In genomic region chr9:14028056-14028455, GRCm38 (mm10) we compare ENCODE assay signal across 19 mouse cellular contexts.
DNase-seq lines count a peak whose midpoint lies in the region; ATAC-seq and TF ChIP-seq lines count a peak whose summit lies in the region.
"Had no signal": no experiment of that assay in that cellular context is flagged by ENCODE, and none has a peak within 500 bp of the region (broad histone marks: within the 10 kb centered on the region; RNA-seq: fewer than 3 reads in every experiment).

No protein-coding gene starts in this region.

- peak; percentile 46 for DNase-seq in intestine, embryonic 14.5 days (ENCODE audit: low spot score)
- DNase-seq in liver, postnatal 0 days = peak; percentile 2
- DNase-seq in lung, postnatal 10 days = peak; percentile 71
- DNase-seq in right cerebral cortex, adult 18-20 months = no peak
- DNase-seq in right cerebral cortex, adult 2 months (ENCODE audit: low spot score in 2 of 2) = no peak
- DNase-seq: adrenal gland, postnatal 36 days; cerebellum, adult 18-20 months; cerebellum, postnatal 25 days; embryo, embryonic 11 days; forebrain, postnatal 0 days; right cerebral cortex, postnatal 14 days; thymus, postnatal 4 days had no signal

- 0 out of 2 replicates have a peak, but pooled peaks cover 5% of the 10 kb centered on the region for H3K4me1 ChIP-seq in intestine, embryonic 14.5 days (replicated peaks; ENCODE audit: control insufficient read depth, insufficient read depth, low read length)
- H3K4me1 ChIP-seq in intestine, embryonic 15.5 days (replicated peaks) = no peaks in the 10 kb centered on the region; the same call in 1 of the 2 replicates
- no peaks in the 10 kb centered on the region for H3K4me1 ChIP-seq in liver, postnatal 0 days (ENCODE audit: insufficient read depth)
- no peaks in the 10 kb centered on the region for H3K4me1 ChIP-seq in liver, embryonic 12.5 days
- H3K4me1 ChIP-seq: heart, embryonic 15.5 days had no signal

- no peak overlapping the region for H3K9ac ChIP-seq in intestine, embryonic 14.5 days (ENCODE audit: low read length)
- no peak overlapping the region for H3K9ac ChIP-seq in intestine, embryonic 15.5 days
- H3K9ac ChIP-seq in liver, postnatal 0 days (replicated peaks) = no peak overlapping the region
- no peak overlapping the region for H3K9ac ChIP-seq in liver, embryonic 12.5 days
- H3K9ac ChIP-seq: forebrain, postnatal 0 days; heart, embryonic 15.5 days; liver, embryonic 14.5 days; midbrain, embryonic 13.5 days; neural tube, embryonic 13.5 days had no signal

- TF ChIP-seq EP300 in liver, postnatal 0 days (IDR thresholded peaks at IDR 0.05; ENCODE audit: low read depth) = no peak

- no peaks in the 10 kb centered on the region for H3K27me3 ChIP-seq in intestine, embryonic 14.5 days (replicated peaks; ENCODE audit: control insufficient read depth, insufficient read depth, low read length)
- no peaks in the 10 kb centered on the region for H3K27me3 ChIP-seq in intestine, embryonic 15.5 days (replicated peaks)
- H3K27me3 ChIP-seq in liver, postnatal 0 days (ENCODE audit: insufficient read depth, low read length) = no peaks in the 10 kb centered on the region
- H3K27me3 ChIP-seq in liver, embryonic 12.5 days (replicated peaks) = no peaks in the 10 kb centered on the region
- H3K27me3 ChIP-seq: heart, embryonic 15.5 days; midbrain, embryonic 13.5 days; neural tube, embryonic 13.5 days had no signal

- ATAC-seq in intestine, embryonic 14.5 days (replicated peaks; ENCODE audit: low FRiP score, low TSS enrichment, low read depth) = no peak
- ATAC-seq in intestine, embryonic 15.5 days = no peak
- no peak for ATAC-seq in liver, postnatal 0 days
- ATAC-seq in liver, embryonic 12.5 days = no peak
- ATAC-seq: forebrain, postnatal 0 days; hindbrain, embryonic 16.5 days; midbrain, embryonic 13.5 days had no signal

- no peak for TF ChIP-seq CTCF in liver, postnatal 0 days (IDR thresholded peaks at IDR 0.05; ENCODE audit: low read depth)

- no peak overlapping the region for H3K4me2 ChIP-seq in intestine, embryonic 14.5 days (ENCODE audit: low read length)
- H3K4me2 ChIP-seq in intestine, embryonic 15.5 days (replicated peaks) = no peak overlapping the region
- H3K4me2 ChIP-seq in liver, postnatal 0 days (ENCODE audit: low read depth, low read length) = no peak overlapping the region
- H3K4me2 ChIP-seq in liver, embryonic 12.5 days = no peak overlapping the region
- H3K4me2 ChIP-seq: heart, embryonic 15.5 days; midbrain, embryonic 13.5 days; neural tube, embryonic 13.5 days had no signal

- H3K27ac ChIP-seq in intestine, embryonic 14.5 days (ENCODE audit: low read depth) = no peak overlapping the region
- H3K27ac ChIP-seq in intestine, embryonic 15.5 days = no peak overlapping the region
- H3K27ac ChIP-seq in liver, postnatal 0 days (ENCODE audit: low read depth) = no peak overlapping the region
- H3K27ac ChIP-seq in liver, embryonic 12.5 days = no peak overlapping the region
- H3K27ac ChIP-seq: heart, embryonic 15.5 days; liver, embryonic 14.5 days; midbrain, embryonic 13.5 days; neural tube, embryonic 13.5 days had no signal

- no peaks in the 10 kb centered on the region for H3K9me3 ChIP-seq in intestine, embryonic 14.5 days (ENCODE audit: control insufficient read depth, low read length)
- H3K9me3 ChIP-seq in intestine, embryonic 15.5 days = no peaks in the 10 kb centered on the region
- H3K9me3 ChIP-seq in liver, postnatal 0 days (ENCODE audit: low read length) = no peaks in the 10 kb centered on the region
- H3K9me3 ChIP-seq in liver, embryonic 12.5 days (replicated peaks) = no peaks in the 10 kb centered on the region
- H3K9me3 ChIP-seq: heart, embryonic 15.5 days; midbrain, embryonic 13.5 days; neural tube, embryonic 13.5 days had no signal

- no peaks in the 10 kb centered on the region for H3K36me3 ChIP-seq in intestine, embryonic 14.5 days (ENCODE audit: control insufficient read depth, insufficient read depth, low read length)
- no peaks in the 10 kb centered on the region for H3K36me3 ChIP-seq in intestine, embryonic 15.5 days
- no peaks in the 10 kb centered on the region for H3K36me3 ChIP-seq in liver, postnatal 0 days (replicated peaks; ENCODE audit: insufficient read depth, low read length)
- H3K36me3 ChIP-seq in liver, embryonic 12.5 days = no peaks in the 10 kb centered on the region
- H3K36me3 ChIP-seq: heart, embryonic 15.5 days; midbrain, embryonic 13.5 days; neural tube, embryonic 13.5 days had no signal

- WGBS in intestine, embryonic 14.5 days = 42% methylated on average over 5 of the region's 5 CpGs
- 45% methylated on average over 5 of the region's 5 CpGs for WGBS in intestine, embryonic 15.5 days
- WGBS in liver, postnatal 0 days (ENCODE audit: insufficient replicate concordance) = 75% methylated on average over 5 of the region's 5 CpGs
- 58% methylated on average over 5 of the region's 5 CpGs for WGBS in liver, embryonic 12.5 days (ENCODE audit: insufficient replicate concordance)

- no peak overlapping the region for H3K4me3 ChIP-seq in intestine, embryonic 14.5 days (ENCODE audit: low read depth, low read length)
- H3K4me3 ChIP-seq in intestine, embryonic 15.5 days (replicated peaks) = no peak overlapping the region
- H3K4me3 ChIP-seq in liver, postnatal 0 days (ENCODE audit: low read depth, low read length) = no peak overlapping the region
- H3K4me3 ChIP-seq in liver, embryonic 12.5 days = no peak overlapping the region
- H3K4me3 ChIP-seq: heart, embryonic 15.5 days; midbrain, embryonic 13.5 days; neural tube, embryonic 13.5 days had no signal

Comparison
In these comparisons a context has a peak if more than half of its experiments do, and no peak if none do; other contexts are left out.
1. DNase-seq: peak in intestine, embryonic 14.5 days (single experiment), liver, postnatal 0 days (single experiment) and lung, postnatal 10 days (single experiment); none in right cerebral cortex, adult 18-20 months (single experiment) and right cerebral cortex, adult 2 months (0 of 2).